Mouse (Mus musculus): ENCODE measurements at regions not wholly inside any gene's neighbourhood (a gene's known extent, or its start where the extent isn't known, plus 50 kb on each side); places are given as distances from the start of the nearest gene placed in this dataset.
"Not testable (repeated sequence)": the region's sequence is repeated elsewhere in the genome, so short reads cannot be mapped to it uniquely, and the experiment has no call there.

DNA sequence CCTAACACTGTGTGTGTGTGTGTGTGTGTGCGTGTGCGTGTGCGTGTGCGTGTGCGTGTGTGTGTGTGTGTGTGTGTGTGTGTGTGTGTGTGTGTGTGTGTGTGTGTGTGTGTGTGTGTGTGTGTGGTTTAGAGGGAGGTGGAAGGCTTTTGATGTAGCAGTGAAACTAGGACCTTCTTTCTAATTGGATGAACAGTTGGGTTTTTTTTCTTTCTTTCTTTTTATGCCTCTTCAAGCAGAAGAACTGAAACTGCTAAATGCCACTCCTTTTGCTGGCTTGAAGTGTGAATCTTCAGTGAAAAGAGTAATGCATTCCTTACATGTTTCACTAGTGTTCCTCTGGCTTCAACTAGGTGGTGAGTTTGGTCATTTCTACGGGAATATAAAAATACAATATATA, 524.6 kb upstream of the Olfr1507 start:
- not testable (repeated sequence) for H3K27ac ChIP-seq (ENCODE audit: low read depth, low read length); H3K4me3 ChIP-seq (ENCODE audit: low read length); ATAC-seq (ENCODE audit: low FRiP score, low TSS enrichment); H3K9ac ChIP-seq (ENCODE audit: low read depth, low read length); H3K4me2 ChIP-seq (replicated peaks; ENCODE audit: low read depth, low read length); H3K4me1 ChIP-seq (ENCODE audit: control insufficient read depth, insufficient read depth, low read length); H3K9me3 ChIP-seq (ENCODE audit: control insufficient read depth, low read length); H3K27me3 ChIP-seq (ENCODE audit: control insufficient read depth, insufficient read depth, low read length); H3K36me3 ChIP-seq (ENCODE audit: control insufficient read depth, insufficient read depth, low read length)
- WGBS, result no CpG with 5 or more reads among the region's 6 CpGs

DNA sequence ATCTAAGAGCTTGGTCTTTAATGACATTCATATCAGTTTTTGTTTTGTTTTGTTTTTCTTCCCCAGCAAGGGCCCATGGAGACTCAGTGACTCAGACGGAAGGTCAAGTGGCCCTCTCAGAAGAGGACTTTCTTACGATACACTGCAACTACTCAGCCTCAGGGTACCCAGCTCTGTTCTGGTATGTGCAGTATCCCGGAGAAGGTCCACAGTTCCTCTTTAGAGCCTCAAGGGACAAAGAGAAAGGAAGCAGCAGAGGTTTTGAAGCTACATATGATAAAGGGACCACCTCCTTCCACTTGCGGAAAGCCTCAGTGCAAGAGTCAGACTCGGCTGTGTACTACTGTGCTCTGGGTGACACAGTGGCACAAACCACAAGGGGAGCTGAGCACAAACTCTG, 512.2 kb upstream of the Olfr1507 start:
- not testable (repeated sequence) for H3K9ac ChIP-seq (ENCODE audit: low read depth, low read length); H3K36me3 ChIP-seq (ENCODE audit: control insufficient read depth, insufficient read depth, low read length); ATAC-seq (ENCODE audit: low FRiP score, low TSS enrichment); H3K4me3 ChIP-seq (ENCODE audit: low read length); H3K4me2 ChIP-seq (replicated peaks; ENCODE audit: low read depth, low read length); H3K9me3 ChIP-seq (ENCODE audit: control insufficient read depth, low read length); H3K27me3 ChIP-seq (ENCODE audit: control insufficient read depth, insufficient read depth, low read length); H3K4me1 ChIP-seq (ENCODE audit: control insufficient read depth, insufficient read depth, low read length); H3K27ac ChIP-seq (ENCODE audit: low read depth, low read length)
- no CpG with 5 or more reads among the region's 5 CpGs for WGBS

DNA sequence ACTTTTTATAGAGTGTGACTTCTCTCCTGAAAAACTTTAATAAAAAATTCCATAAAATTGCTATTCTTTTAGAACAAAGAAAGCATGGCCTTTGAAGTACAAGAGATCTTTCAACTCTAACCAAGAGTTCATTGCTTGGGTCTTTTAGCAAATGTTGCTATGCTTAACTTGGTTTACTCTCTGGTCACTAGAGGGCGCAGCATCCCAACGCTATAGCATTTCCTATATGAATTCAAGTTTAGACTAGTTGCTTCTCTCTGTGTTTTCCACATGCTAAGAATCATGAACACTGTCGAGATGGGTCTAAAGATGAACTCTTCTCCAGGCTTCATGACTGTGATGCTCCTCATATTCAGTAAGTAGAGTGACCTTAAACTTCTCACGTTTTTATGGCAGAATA, 511.8 kb upstream of the Olfr1507 start:
- H3K9ac ChIP-seq (ENCODE audit: low read depth, low read length); H3K36me3 ChIP-seq (ENCODE audit: control insufficient read depth, insufficient read depth, low read length); H3K27ac ChIP-seq (ENCODE audit: low read depth, low read length); H3K9me3 ChIP-seq (ENCODE audit: control insufficient read depth, low read length); H3K4me1 ChIP-seq (ENCODE audit: control insufficient read depth, insufficient read depth, low read length); H3K4me2 ChIP-seq (replicated peaks; ENCODE audit: low read depth, low read length); H3K27me3 ChIP-seq (ENCODE audit: control insufficient read depth, insufficient read depth, low read length); H3K4me3 ChIP-seq (ENCODE audit: low read length); ATAC-seq (ENCODE audit: low FRiP score, low TSS enrichment): not testable (repeated sequence)
- no CpG with 5 or more reads among the region's 4 CpGs for WGBS

DNA sequence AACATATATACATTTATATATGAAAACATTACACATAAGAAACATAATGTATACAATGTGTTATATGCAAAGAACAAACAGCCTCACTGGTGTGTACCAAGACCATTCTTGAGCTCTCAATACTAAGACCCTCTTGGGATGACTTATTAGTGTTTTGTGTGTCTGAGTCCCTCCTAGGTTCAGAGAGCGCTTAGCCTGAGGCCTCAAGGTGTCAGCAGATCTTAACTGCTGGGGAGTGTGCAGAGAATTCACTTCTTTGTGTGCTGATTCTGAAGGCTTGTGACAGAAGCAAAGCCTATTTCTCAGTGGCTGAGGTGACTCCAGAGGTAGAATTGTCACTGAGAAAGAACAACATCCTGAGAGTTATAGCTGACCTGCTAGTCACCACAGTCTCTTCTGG, 505.7 kb upstream of the Olfr1507 start:
- H3K27me3 ChIP-seq (ENCODE audit: control insufficient read depth, insufficient read depth, low read length); ATAC-seq (ENCODE audit: low FRiP score, low TSS enrichment): not testable (repeated sequence)
- WGBS, result 78% methylated on average over 1 of the region's 1 CpGs

DNA sequence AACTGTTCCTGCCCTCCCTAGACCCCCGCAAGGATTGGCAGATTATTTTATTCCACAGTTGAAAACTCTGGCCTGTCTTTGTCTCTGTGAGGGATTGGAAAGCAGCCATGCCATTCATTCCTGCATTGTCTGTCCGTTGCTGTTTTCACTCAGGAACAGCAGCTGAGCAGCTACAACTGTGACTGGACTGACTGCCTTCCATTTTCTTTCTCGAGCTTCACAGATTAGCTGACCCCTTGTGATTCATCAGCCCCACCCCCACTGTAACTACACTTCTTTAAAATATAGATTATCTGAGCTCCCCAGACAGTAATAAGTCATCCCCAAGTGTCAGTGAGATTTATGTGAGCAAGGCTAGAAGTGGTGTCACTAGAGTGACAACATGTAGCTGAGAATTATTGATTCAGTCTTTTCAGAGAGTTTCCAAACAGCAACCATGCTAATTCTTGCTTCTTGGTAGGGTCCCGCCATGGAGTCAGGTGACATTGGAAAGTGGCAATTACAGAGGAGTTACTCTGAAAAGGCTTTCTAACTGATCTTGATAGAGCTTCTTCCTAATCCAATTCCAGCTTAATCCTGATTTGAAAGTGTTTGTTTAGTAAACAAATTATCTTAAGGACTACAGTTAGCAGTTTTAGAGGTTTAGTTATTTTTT, 496.7 kb upstream of the Olfr1507 start:
- H3K27me3 ChIP-seq (ENCODE audit: control insufficient read depth, insufficient read depth, low read length); ATAC-seq (ENCODE audit: low FRiP score, low TSS enrichment); H3K4me2 ChIP-seq (replicated peaks; ENCODE audit: low read depth, low read length): not testable (repeated sequence)

More for the DNA sequence above, 505.7 kb upstream of the Olfr1507 start:
- H3K4me2 ChIP-seq (replicated peaks; ENCODE audit: low read depth, low read length); H3K36me3 ChIP-seq (ENCODE audit: control insufficient read depth, insufficient read depth, low read length); H3K9me3 ChIP-seq (ENCODE audit: control insufficient read depth, low read length); H3K9ac ChIP-seq (ENCODE audit: low read depth, low read length); H3K4me3 ChIP-seq (ENCODE audit: low read length); H3K27ac ChIP-seq (ENCODE audit: low read depth, low read length); H3K4me1 ChIP-seq (ENCODE audit: control insufficient read depth, insufficient read depth, low read length): not testable (repeated sequence)

DNA sequence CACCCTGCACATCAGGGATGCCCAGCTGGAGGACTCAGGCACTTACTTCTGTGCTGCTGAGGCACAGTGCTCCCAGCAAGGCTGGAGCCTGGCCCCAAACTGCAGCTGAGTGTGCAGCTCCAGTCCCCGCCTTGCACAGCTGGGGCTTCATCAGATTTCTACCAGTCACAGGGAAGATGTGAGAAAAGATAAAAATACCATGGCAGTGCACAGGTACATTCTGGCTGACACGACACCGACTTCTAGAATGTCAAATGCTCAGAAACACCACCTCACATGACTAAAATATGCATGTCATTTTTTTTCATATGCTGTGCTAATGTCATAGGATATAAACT, 495.7 kb upstream of the Olfr1507 start:
- H3K4me1 ChIP-seq (ENCODE audit: control insufficient read depth, insufficient read depth, low read length); ATAC-seq (ENCODE audit: low FRiP score, low TSS enrichment): not testable (repeated sequence)
- WGBS, result no CpG with 5 or more reads among the region's 3 CpGs

More for the DNA sequence above, 496.7 kb upstream of the Olfr1507 start:
- H3K27ac ChIP-seq (ENCODE audit: low read depth, low read length); H3K4me3 ChIP-seq (ENCODE audit: low read length); H3K4me1 ChIP-seq (ENCODE audit: control insufficient read depth, insufficient read depth, low read length); H3K9me3 ChIP-seq (ENCODE audit: control insufficient read depth, low read length); H3K36me3 ChIP-seq (ENCODE audit: control insufficient read depth, insufficient read depth, low read length); H3K9ac ChIP-seq (ENCODE audit: low read depth, low read length): not testable (repeated sequence)
- 60% methylated on average over 1 of the region's 4 CpGs for WGBS

DNA sequence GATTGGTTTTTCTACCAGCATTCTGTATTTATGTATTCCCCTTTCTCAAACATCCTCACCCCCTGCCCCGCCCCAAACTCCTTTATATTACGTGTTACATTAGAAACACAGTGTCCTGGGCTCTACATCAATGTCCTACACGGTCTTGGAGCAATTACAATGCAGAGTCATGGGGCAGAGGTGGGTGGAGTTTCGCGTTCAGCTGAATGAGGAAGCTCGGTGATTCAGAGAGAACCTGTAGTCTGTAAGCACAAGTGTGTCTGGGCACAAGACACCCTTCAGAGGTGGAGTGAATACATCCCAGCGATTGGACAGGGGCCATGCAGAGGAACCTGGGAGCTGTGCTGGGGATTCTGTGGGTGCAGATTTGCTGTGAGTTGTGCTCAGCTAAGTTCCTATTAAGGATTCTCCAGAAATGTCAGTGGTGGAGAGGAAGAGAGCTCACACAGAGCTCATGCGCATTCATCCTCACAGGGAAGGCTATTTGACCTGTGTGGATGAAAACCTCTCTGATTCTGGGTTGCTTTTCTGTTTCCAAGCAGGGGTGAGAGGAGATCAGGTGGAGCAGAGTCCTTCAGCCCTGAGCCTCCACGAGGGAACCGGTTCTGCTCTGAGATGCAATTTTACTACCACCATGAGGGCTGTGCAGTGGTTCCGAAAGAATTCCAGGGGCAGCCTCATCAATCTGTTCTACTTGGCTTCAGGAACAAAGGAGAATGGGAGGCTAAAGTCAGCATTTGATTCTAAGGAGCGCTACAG, 495.2 kb upstream of the Olfr1507 start:
- H3K36me3 ChIP-seq (ENCODE audit: control insufficient read depth, insufficient read depth, low read length); H3K4me1 ChIP-seq (ENCODE audit: control insufficient read depth, insufficient read depth, low read length); H3K9me3 ChIP-seq (ENCODE audit: control insufficient read depth, low read length); H3K9ac ChIP-seq (ENCODE audit: low read depth, low read length); H3K4me2 ChIP-seq (replicated peaks; ENCODE audit: low read depth, low read length); H3K4me3 ChIP-seq (ENCODE audit: low read length); H3K27me3 ChIP-seq (ENCODE audit: control insufficient read depth, insufficient read depth, low read length); ATAC-seq (ENCODE audit: low FRiP score, low TSS enrichment); H3K27ac ChIP-seq (ENCODE audit: low read depth, low read length): not testable (repeated sequence)
- no CpG with 5 or more reads among the region's 12 CpGs for WGBS

More for the DNA sequence above, 495.7 kb upstream of the Olfr1507 start:
- not testable (repeated sequence) for H3K4me3 ChIP-seq (ENCODE audit: low read length); H3K27me3 ChIP-seq (ENCODE audit: control insufficient read depth, insufficient read depth, low read length); H3K36me3 ChIP-seq (ENCODE audit: control insufficient read depth, insufficient read depth, low read length); H3K27ac ChIP-seq (ENCODE audit: low read depth, low read length); H3K4me2 ChIP-seq (replicated peaks; ENCODE audit: low read depth, low read length); H3K9me3 ChIP-seq (ENCODE audit: control insufficient read depth, low read length); H3K9ac ChIP-seq (ENCODE audit: low read depth, low read length)

DNA sequence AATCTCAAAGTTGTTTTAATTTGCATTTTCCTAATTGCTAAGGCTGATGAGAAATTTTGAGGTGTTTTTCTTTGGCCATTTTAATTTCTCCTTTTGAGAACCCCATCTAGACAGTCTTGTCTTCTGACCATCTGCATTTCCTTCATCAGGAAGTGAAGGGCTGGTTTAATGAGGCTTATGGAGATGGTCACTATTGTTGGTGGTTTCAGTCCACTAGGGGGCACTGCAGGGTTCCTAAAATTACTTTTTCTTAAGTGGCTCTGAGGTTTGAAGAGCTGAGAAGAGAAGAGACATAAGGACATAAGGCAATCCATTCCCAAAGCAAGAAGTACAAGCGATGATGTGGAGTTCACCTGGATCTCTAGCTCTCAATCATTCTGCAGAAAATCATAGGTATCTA, 494.4 kb upstream of the Olfr1507 start:
- not testable (repeated sequence) for H3K9ac ChIP-seq (ENCODE audit: low read depth, low read length); H3K4me3 ChIP-seq (ENCODE audit: low read length); H3K4me2 ChIP-seq (replicated peaks; ENCODE audit: low read depth, low read length); H3K4me1 ChIP-seq (ENCODE audit: control insufficient read depth, insufficient read depth, low read length); H3K27ac ChIP-seq (ENCODE audit: low read depth, low read length); H3K9me3 ChIP-seq (ENCODE audit: control insufficient read depth, low read length); H3K36me3 ChIP-seq (ENCODE audit: control insufficient read depth, insufficient read depth, low read length); ATAC-seq (ENCODE audit: low FRiP score, low TSS enrichment); H3K27me3 ChIP-seq (ENCODE audit: control insufficient read depth, insufficient read depth, low read length)
- 68% methylated on average over 1 of the region's 1 CpGs for WGBS

DNA sequence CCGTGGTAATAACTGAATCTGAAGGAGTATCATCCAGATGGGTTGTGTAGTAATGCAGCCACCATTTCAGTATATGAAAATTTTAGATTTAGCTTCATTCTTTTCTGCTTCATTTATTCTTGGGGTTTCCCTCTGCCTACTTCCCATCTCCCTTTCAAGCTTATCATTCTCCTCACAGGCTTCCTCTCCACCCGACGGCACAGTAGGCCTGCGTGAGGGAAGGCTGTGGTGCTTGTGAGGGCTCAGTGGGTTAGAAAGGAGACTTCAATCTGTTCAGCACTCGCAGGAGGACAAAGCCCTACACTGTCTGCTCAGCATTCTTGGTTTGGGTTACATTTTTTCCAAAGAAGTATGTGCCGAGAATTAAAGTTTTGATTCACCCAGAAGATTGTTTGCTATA, 493.0 kb upstream of the Olfr1507 start:
- WGBS, result no CpG with 5 or more reads among the region's 6 CpGs
- H3K4me3 ChIP-seq (ENCODE audit: low read length); ATAC-seq (ENCODE audit: low FRiP score, low TSS enrichment); H3K4me2 ChIP-seq (replicated peaks; ENCODE audit: low read depth, low read length); H3K27me3 ChIP-seq (ENCODE audit: control insufficient read depth, insufficient read depth, low read length); H3K4me1 ChIP-seq (ENCODE audit: control insufficient read depth, insufficient read depth, low read length); H3K9me3 ChIP-seq (ENCODE audit: control insufficient read depth, low read length); H3K9ac ChIP-seq (ENCODE audit: low read depth, low read length); H3K27ac ChIP-seq (ENCODE audit: low read depth, low read length); H3K36me3 ChIP-seq (ENCODE audit: control insufficient read depth, insufficient read depth, low read length): not testable (repeated sequence)
